Mouse (Mus musculus) embryonic facial prominence, embryonic 14.5 days (tissue): ENCODE results near the gene Oxa1l. TPM values are rescaled to one million over a fixed set of nuclear protein-coding genes. Genes with fewer than 3 reads are reported as not detected.

Source experiments
- ATAC-seq: fragments of 200-750 bp; cut with Nextera tagmentation; 2 replicates; pipeline ENCODE4 v1.8.0; 2017; ENCODE audit warnings: low read depth, moderate number of reproducible peaks, moderate TSS enrichment
- DNase-seq: peaks from one replicate; pipeline ENCODE4 v3.0.0-alpha.2; 2015; ENCODE audit warnings: low spot score
- H3K27ac ChIP-seq: fragments of 300-500 bp; sonication (generic); replicated peaks from 2 replicates; pipeline ENCODE4 v1.5.1; 2014; ENCODE audit warnings: low read depth, mild to moderate bottlenecking, low read length, moderate library complexity
- H3K27me3 ChIP-seq: fragments of 300-500 bp; sonication (generic); replicated peaks from 2 replicates; pipeline ENCODE4 v1.6.1; 2014; ENCODE audit warnings: low read length; ENCODE audit not compliant: control insufficient read depth, insufficient read depth
- H3K36me3 ChIP-seq: fragments of 300-500 bp; sonication (generic); 2 replicates; pipeline ENCODE4 v1.6.1; 2014; ENCODE audit warnings: low read length, mixed read lengths; ENCODE audit not compliant: control insufficient read depth, insufficient read depth
- H3K4me1 ChIP-seq: fragments of 300-500 bp; sonication (generic); 2 replicates; pipeline ENCODE4 v1.6.1; 2014; ENCODE audit warnings: antibody characterized with exemption, low read length; ENCODE audit not compliant: control insufficient read depth, insufficient read depth
- H3K4me2 ChIP-seq: fragments of 300-500 bp; sonication (generic); 2 replicates; pipeline ENCODE4 v1.6.1; 2014; ENCODE audit warnings: low read depth, mild to moderate bottlenecking, low read length, moderate library complexity, mixed read lengths
- H3K4me3 ChIP-seq: fragments of 300-500 bp; sonication (generic); 2 replicates; pipeline ENCODE4 v1.5.1; 2014; ENCODE audit warnings: low read depth, mild to moderate bottlenecking, low read length
- H3K9ac ChIP-seq: fragments of 300-500 bp; sonication (generic); 2 replicates; pipeline ENCODE4 v1.6.1; 2014; ENCODE audit warnings: low read depth, mild to moderate bottlenecking, low read length, moderate library complexity, mixed read lengths
- H3K9me3 ChIP-seq: fragments of 300-500 bp; sonication (generic); 2 replicates; pipeline ENCODE4 v1.6.1; 2016; ENCODE audit warnings: low read length; ENCODE audit not compliant: control insufficient read depth
- WGBS: fragments of 180-500 bp; shearing (Covaris S2); extraction: QIAGEN DNeasy Blood & Tissue Kit; methylation state at CpG from one replicate; pipeline ENCODE4 v1.1.7; 2014; 5-methylcytosine and 5-hydroxymethylcytosine counted together
- polyA plus RNA-seq: library from polyadenylated mRNA; unstranded; fragments of >200 nt; fragmentation: Nextera tagmentation; extraction: Ambion mirVana; gene quantifications from 2 replicates; pipeline ENCODE4 v1.2.1, GENCODE M21; 2014

Gene Oxa1l
- polyA plus RNA-seq, 1 experiment from 2014 or later = 47.0 TPM

DNA sequence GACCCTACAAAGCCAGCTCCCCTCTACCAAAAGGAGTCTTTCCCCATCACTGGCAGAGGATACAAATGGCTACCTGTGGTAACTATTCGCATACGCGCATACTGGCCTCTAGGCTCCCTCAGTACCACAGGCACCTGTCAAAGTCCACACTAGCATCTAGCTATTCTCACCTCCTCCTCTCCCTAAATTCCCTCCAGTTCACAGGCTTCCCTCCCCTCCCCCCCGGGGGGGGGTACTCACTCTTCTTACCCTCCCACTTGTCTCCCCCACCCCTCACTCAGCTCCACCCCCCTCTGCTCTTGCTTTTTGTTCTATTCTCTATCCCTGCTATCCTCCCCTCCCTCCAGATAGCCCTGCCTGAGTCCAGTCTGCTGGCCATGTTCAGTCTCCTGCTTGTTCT lies 20.0 kb downstream of the Oxa1l start:
- Histone ChIP-seq H3K9me3 (no peaks in the 10 kb centered on the region), H3K4me3 (no peak overlapping the region), H3K4me1 (no peaks in the 10 kb centered on the region), H3K36me3 (no peaks in the 10 kb centered on the region), H3K9ac (no peak overlapping the region), H3K4me2 (no peak overlapping the region), H3K27me3 (no peaks in the 10 kb centered on the region), H3K27ac (no peak overlapping the region)
- ATAC-seq (no peak), DNase-seq (no peak)
- 81% methylated on average over 4 of the region's 4 CpGs for WGBS

DNA sequence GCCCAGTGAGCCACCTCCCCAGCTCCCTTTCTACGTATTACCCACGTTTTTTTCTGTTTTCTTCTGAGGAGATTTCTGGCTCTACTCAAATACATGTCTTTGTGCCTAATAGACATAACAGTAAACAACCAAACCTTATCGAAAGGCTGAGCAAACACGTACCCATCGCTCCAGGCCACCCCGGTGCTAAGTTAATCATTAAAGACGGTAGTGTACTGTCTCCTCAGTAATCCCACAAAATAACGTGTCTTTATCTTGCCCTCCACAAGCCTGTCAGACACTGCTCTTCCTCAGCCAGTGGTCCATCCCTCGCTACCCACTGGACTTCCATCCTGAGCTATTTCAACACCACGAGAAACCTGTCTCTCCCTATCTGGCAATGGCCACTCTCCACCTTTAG lies 21.2 kb downstream of the Oxa1l start:
- H3K4me2 ChIP-seq = no peak overlapping the region
- DNase-seq (no peak), ATAC-seq (no peak)
- no peak overlapping the region for H3K4me3 ChIP-seq
- 72% methylated on average over 10 of the region's 10 CpGs for WGBS
- no peak overlapping the region for H3K9ac ChIP-seq
- no peaks in the 10 kb centered on the region for H3K9me3 ChIP-seq
- H3K27me3 ChIP-seq = no peaks in the 10 kb centered on the region
- H3K4me1 ChIP-seq = no peaks in the 10 kb centered on the region
- no peak overlapping the region for H3K27ac ChIP-seq
- no peaks in the 10 kb centered on the region for H3K36me3 ChIP-seq

DNA sequence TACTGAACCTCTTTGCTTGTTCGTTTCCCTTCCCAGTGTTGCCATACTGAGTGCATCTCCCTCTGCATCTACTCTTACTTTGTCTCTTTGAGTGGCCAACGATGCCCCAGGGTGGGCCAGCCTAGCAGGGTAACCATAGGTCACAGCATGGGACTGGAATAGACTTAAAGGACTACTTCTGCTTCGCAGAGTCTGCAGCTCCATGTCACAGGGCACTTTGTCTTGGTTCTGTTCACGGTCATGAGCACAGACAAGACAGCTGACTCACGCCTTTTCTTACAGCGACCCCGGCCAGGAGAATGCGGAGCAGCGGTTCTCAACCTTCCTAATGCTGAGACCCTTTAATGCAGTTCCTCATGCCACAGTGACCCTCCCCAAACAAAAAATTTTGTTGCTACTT lies 22.0 kb downstream of the Oxa1l start:
- WGBS = 81% methylated on average over 9 of the region's 9 CpGs
- Histone ChIP-seq H3K36me3 (no peaks in the 10 kb centered on the region), H3K27ac (no peak overlapping the region), H3K4me1 (no peaks in the 10 kb centered on the region), H3K9ac (no peak overlapping the region), H3K9me3 (no peaks in the 10 kb centered on the region), H3K4me3 (no peak overlapping the region), H3K27me3 (no peaks in the 10 kb centered on the region), H3K4me2 (no peak overlapping the region)
- no peak for ATAC-seq
- no peak for DNase-seq

DNA sequence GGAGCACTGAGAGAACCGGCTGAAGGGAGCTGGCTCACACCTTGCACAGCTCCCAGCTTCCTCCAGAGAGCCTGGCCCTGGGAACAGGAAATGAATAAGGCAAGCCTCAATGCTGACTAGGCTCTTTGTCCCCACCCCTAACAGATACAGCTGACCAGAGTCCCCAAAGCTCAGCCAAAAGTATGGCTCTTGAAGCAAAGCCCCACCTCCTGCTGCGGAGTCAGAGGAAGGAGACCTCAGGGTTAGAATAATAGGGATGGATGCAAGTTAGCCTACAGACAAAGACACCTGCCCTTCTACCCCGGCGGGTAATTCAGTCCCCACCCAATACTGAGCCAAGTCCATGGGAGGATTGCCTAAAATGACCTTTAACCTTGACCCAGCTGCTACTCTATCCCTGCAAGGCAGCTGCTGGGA lies 22.7 kb downstream of the Oxa1l start:
- Histone ChIP-seq H3K4me1 (no peaks in the 10 kb centered on the region), H3K27me3 (no peaks in the 10 kb centered on the region), H3K36me3 (no peaks in the 10 kb centered on the region), H3K9ac (no peak overlapping the region), H3K9me3 (no peaks in the 10 kb centered on the region), H3K27ac (no peak overlapping the region), H3K4me2 (no peak overlapping the region), H3K4me3 (no peak overlapping the region)
- no peak for ATAC-seq
- DNase-seq = peak; percentile 38
- 25% methylated on average over 4 of the region's 4 CpGs for WGBS

DNA sequence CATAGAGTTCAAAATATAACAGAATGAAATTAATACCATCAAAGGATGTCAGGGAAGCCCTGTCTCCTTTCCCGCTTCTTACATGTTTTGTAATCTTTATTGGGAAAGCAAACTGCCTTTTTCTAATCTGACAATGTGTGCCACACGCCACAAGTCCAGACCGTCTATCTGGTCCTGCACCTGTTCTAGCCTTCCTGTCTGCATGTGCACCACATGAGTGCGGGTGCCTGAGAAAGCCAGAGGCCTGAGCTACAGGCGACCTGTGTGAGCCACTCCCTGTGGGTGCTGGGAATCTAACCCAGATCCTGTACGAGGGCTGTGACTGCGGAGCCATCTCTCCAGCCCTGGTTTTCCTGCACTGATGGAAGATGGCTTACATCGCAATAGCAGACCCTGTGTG lies 23.8 kb downstream of the Oxa1l start:
- H3K9me3 ChIP-seq = no peaks in the 10 kb centered on the region
- no peak overlapping the region for H3K4me3 ChIP-seq
- H3K4me2 ChIP-seq = no peak overlapping the region
- H3K27me3 ChIP-seq = no peaks in the 10 kb centered on the region
- DNase-seq (no peak), ATAC-seq (no peak)
- no peak overlapping the region for H3K27ac ChIP-seq
- no peaks in the 10 kb centered on the region for H3K36me3 ChIP-seq
- no peak overlapping the region for H3K9ac ChIP-seq
- whole genome bisulfite sequencing = 90% methylated on average over 8 of the region's 8 CpGs
- no peaks in the 10 kb centered on the region for H3K4me1 ChIP-seq

DNA sequence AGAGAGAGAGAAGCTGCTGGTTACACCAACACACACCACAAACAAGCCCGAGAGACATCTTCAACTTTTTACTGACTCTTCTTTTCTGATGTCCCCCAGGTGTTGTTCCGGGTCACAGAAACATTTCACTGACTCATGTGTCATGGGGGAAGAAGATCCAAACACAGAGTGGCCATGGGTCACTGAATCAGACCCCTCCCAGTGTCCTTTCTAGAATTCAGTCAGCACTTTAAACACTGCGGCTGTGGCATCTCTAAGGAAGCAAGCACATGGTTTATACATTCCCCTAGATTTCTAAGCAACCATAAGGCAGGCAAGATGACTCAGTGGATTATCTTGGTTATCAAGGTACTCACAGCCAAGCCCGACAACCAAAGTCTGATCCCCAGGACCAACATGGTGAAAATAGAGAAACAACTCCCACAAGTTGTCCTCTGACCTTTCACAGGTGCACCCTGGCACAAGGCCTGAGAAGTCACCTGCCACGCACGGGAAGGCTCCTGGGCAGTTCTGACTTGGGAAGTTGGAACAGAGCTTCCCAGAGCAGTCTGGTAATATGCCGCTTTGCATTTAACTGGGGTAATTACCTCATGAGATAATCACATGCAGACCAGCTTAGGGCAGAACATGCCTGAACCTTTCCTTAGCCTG lies 25.5 kb downstream of the Oxa1l start:
- DNase-seq = no peak
- 61% methylated on average over 7 of the region's 7 CpGs for WGBS
- no peak for ATAC-seq
- no peaks in the 10 kb centered on the region for H3K36me3 ChIP-seq
- H3K9me3 ChIP-seq = no peaks in the 10 kb centered on the region
- no peaks in the 10 kb centered on the region for H3K27me3 ChIP-seq
- no peak overlapping the region for H3K27ac ChIP-seq
- no peak overlapping the region for H3K9ac ChIP-seq
- no peak overlapping the region for H3K4me3 ChIP-seq
- H3K4me2 ChIP-seq = no peak overlapping the region
- H3K4me1 ChIP-seq = no peaks in the 10 kb centered on the region

DNA sequence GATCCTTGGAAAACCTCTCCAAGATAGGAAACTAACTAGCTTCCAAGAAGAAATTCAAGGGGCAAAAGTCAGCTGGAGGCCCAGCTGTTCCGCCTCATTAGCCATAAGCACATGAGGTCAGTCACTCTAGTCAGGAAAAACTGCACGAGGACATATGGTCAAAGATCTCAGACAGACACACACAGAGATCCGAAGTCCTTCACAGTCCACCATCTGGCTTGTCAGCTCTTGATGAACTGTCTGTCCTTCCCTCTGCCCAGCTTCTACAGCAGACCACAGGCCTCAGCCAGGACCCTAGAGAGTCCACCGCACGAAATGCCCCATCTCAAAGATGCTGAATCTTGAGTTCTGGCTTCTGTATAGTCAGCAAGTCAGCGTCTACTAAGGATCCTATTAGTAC lies 26.9 kb downstream of the Oxa1l start:
- 62% methylated on average over 6 of the region's 6 CpGs for WGBS
- Histone ChIP-seq H3K4me1 (no peaks in the 10 kb centered on the region), H3K27me3 (no peaks in the 10 kb centered on the region), H3K4me2 (no peak overlapping the region), H3K9ac (no peak overlapping the region), H3K27ac (no peak overlapping the region), H3K4me3 (no peak overlapping the region), H3K9me3 (no peaks in the 10 kb centered on the region), H3K36me3 (no peaks in the 10 kb centered on the region)
- DNase-seq = no peak
- ATAC-seq = no peak

DNA sequence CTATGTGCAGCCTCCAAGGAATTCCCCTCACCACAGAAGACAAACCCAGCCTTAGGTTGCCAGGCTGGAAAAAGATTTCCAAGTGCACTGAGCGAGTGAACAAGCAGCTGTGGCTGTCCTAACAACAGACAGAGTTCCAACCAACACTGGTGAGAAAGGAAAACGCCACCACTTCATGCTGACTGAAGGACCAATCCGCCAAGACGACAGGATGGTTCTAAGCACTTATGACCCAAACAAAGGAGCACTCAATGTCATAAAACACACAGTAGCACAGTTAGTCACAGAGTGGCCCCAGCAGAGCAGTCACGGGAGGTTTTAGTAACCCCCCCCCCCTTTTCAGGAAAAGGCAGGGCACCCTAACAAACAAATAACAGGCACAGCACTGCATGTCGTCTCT lies 30.2 kb downstream of the Oxa1l start:
- ATAC-seq (no peak), DNase-seq (no peak)
- Histone ChIP-seq H3K36me3 (no peaks in the 10 kb centered on the region), H3K4me1 (no peaks in the 10 kb centered on the region), H3K27ac (no peak overlapping the region), H3K9me3 (no peaks in the 10 kb centered on the region), H3K4me3 (no peak overlapping the region), H3K27me3 (no peaks in the 10 kb centered on the region), H3K4me2 (no peak overlapping the region), H3K9ac (no peak overlapping the region)
- WGBS = 65% methylated on average over 6 of the region's 6 CpGs

DNA sequence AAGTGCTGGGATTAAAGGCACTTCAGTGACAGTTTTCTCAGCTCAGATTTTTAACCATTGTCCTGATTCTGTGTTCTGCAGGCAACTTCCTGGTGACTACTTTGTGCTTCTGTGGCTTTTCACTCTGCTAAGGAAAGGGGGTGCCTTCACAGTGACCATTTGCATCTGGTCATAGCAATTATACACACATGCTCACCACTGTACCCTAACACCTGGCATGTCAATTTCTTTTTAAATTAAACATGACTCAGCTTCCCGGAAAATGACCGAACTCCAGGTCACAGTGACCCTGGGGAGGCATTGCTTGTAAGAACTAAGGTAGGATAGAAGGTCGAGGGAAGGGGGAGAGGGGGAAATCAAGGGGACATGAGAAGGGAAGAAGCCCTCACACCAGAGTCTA lies 33.2 kb downstream of the Oxa1l start:
- H3K9ac ChIP-seq = no peak overlapping the region
- H3K4me1 ChIP-seq = no peaks in the 10 kb centered on the region
- no peak overlapping the region for H3K4me2 ChIP-seq
- no peak for ATAC-seq
- no peak overlapping the region for H3K4me3 ChIP-seq
- no peaks in the 10 kb centered on the region for H3K36me3 ChIP-seq
- 66% methylated on average over 3 of the region's 3 CpGs for WGBS
- H3K9me3 ChIP-seq = no peaks in the 10 kb centered on the region
- H3K27me3 ChIP-seq = no peaks in the 10 kb centered on the region
- H3K27ac ChIP-seq = no peak overlapping the region
- no peak for DNase-seq
